Mouse (Mus musculus) small intestine, adult 2 months (tissue): ENCODE measurements around the gene Phb2.
A peak's percentile ranks its signal among the peaks of the same experiment; 100 is the strongest.

Experiments used
- CTCF ChIP-seq: fragments of 200-500 bp; IDR thresholded peaks from 2 replicates; pipeline ENCODE4 v1.5.1; 2012; ENCODE audit warnings: low read depth, mild to moderate bottlenecking, control low read depth, inconsistent platforms, low read length, moderate library complexity, mixed read lengths; ENCODE audit not compliant: insufficient replicate concordance, insufficient read length; ENCODE audit errors: extremely low read depth
- POLR2A ChIP-seq: fragments of 200-500 bp; IDR thresholded peaks from 2 replicates; pipeline ENCODE4 v1.6.1; 2012; ENCODE audit warnings: low read depth, mild to moderate bottlenecking, control low read depth, inconsistent platforms, low read length, moderate library complexity

DNA sequence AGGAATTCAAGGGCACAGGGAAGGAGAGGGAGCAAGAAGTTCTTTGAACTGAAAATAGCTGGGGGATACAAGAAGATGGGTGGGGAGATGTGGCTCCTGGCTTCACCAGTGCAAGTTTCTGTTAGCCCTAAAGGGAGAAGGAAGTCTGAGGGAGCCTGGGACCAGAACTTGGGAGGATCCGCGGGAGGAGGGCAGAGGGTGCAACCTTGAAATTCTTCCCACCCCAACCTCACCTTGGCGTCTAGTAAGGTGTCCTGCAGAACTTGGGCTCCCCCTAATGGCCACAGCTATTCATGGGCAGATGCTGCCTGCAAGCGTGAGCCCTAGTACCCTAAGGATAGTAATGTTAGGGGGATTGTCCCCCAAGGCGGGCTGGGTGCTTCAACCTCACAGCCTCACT is 47.1 kb downstream of the Phb2 start:
- TF ChIP-seq CTCF (peak; percentile 90), POLR2A (no peak)
